Mouse (Mus musculus): ENCODE data around the gene Rmi2. TPM values are rescaled to one million over a fixed set of nuclear protein-coding genes. Genes with fewer than 3 reads are reported as not detected.
"Not testable (repeated sequence)": the region's sequence is repeated elsewhere in the genome, so short reads cannot be mapped to it uniquely, and the experiment has no call there.

Rmi2 gene
- polyA plus RNA-seq, 1 experiment from 2014 or later: 0.44 TPM

- no peaks in the 10 kb centered on the region for H3K4me1 ChIP-seq (ENCODE audit: control insufficient read depth, insufficient read depth, low read length)
Observed at GRCm38 (mm10) chr16:10849965-10850861, 15.4 kb downstream of the Rmi2 start.

GRCm38 (mm10) chr16:10850905-10851304 is 16.0 kb downstream of the Rmi2 start:
- no peak overlapping the region for H3K27ac ChIP-seq (ENCODE audit: low read depth, low read length)
- H3K4me1 ChIP-seq (ENCODE audit: control insufficient read depth, insufficient read depth, low read length): no peaks in the 10 kb centered on the region
- no peaks in the 10 kb centered on the region for H3K36me3 ChIP-seq (ENCODE audit: control insufficient read depth, insufficient read depth, low read length)
- ATAC-seq (ENCODE audit: low read depth): no peak
- H3K4me2 ChIP-seq (ENCODE audit: low read depth, low read length): no peak overlapping the region
- no peaks in the 10 kb centered on the region for H3K9me3 ChIP-seq (ENCODE audit: control insufficient read depth, low read length)
- no peaks in the 10 kb centered on the region for H3K27me3 ChIP-seq (ENCODE audit: control insufficient read depth, insufficient read depth, low read length)
- no peak overlapping the region for H3K9ac ChIP-seq (replicated peaks; ENCODE audit: low read depth, low read length)
- WGBS: 47% methylated on average over 4 of the region's 4 CpGs
- H3K4me3 ChIP-seq (ENCODE audit: low read depth, low read length): no peak overlapping the region

More at GRCm38 (mm10) chr16:10849965-10850861, 15.4 kb downstream of the Rmi2 start:
- 74% methylated on average over 12 of the region's 12 CpGs for WGBS
- no peaks in the 10 kb centered on the region for H3K9me3 ChIP-seq (ENCODE audit: control insufficient read depth, low read length)
- no peak overlapping the region for H3K27ac ChIP-seq (ENCODE audit: low read depth, low read length)
- H3K4me2 ChIP-seq (ENCODE audit: low read depth, low read length): no peak overlapping the region
- H3K27me3 ChIP-seq (ENCODE audit: control insufficient read depth, insufficient read depth, low read length): no peaks in the 10 kb centered on the region
- H3K9ac ChIP-seq (replicated peaks; ENCODE audit: low read depth, low read length): no peak overlapping the region
- H3K36me3 ChIP-seq (ENCODE audit: control insufficient read depth, insufficient read depth, low read length): no peaks in the 10 kb centered on the region
- ATAC-seq (ENCODE audit: low read depth): no peak
- no peak overlapping the region for H3K4me3 ChIP-seq (ENCODE audit: low read depth, low read length)

- not testable (repeated sequence) for H3K27ac ChIP-seq (ENCODE audit: low read depth, low read length); H3K9me3 ChIP-seq (ENCODE audit: control insufficient read depth, low read length); H3K4me3 ChIP-seq (ENCODE audit: low read depth, low read length); H3K36me3 ChIP-seq (ENCODE audit: control insufficient read depth, insufficient read depth, low read length); H3K9ac ChIP-seq (replicated peaks; ENCODE audit: low read depth, low read length); H3K4me1 ChIP-seq (ENCODE audit: control insufficient read depth, insufficient read depth, low read length); H3K27me3 ChIP-seq (ENCODE audit: control insufficient read depth, insufficient read depth, low read length); H3K4me2 ChIP-seq (ENCODE audit: low read depth, low read length); ATAC-seq (ENCODE audit: low read depth)
- WGBS: 87% methylated on average over 10 of the region's 10 CpGs
Observed at GRCm38 (mm10) chr16:10852216-10852615, 17.4 kb downstream of the Rmi2 start.

- H3K9me3 ChIP-seq (ENCODE audit: control insufficient read depth, low read length): no peaks in the 10 kb centered on the region
- H3K4me2 ChIP-seq (ENCODE audit: low read depth, low read length): no peak overlapping the region
- H3K27ac ChIP-seq (ENCODE audit: low read depth, low read length): no peak overlapping the region
- H3K27me3 ChIP-seq (ENCODE audit: control insufficient read depth, insufficient read depth, low read length): no peaks in the 10 kb centered on the region
- H3K4me3 ChIP-seq (ENCODE audit: low read depth, low read length): no peak overlapping the region
- WGBS: 91% methylated on average over 7 of the region's 7 CpGs
- no peaks in the 10 kb centered on the region for H3K36me3 ChIP-seq (ENCODE audit: control insufficient read depth, insufficient read depth, low read length)
- H3K9ac ChIP-seq (replicated peaks; ENCODE audit: low read depth, low read length): no peak overlapping the region
- no peak for ATAC-seq (ENCODE audit: low read depth)
- no peaks in the 10 kb centered on the region for H3K4me1 ChIP-seq (ENCODE audit: control insufficient read depth, insufficient read depth, low read length)
Observed at GRCm38 (mm10) chr16:10859726-10860245, 24.9 kb downstream of the Rmi2 start.

- H3K9me3 ChIP-seq (ENCODE audit: control insufficient read depth, low read length): no peaks in the 10 kb centered on the region
- no peaks in the 10 kb centered on the region for H3K4me1 ChIP-seq (ENCODE audit: control insufficient read depth, insufficient read depth, low read length)
- 90% methylated on average over 3 of the region's 3 CpGs for WGBS
- no peak overlapping the region for H3K9ac ChIP-seq (replicated peaks; ENCODE audit: low read depth, low read length)
- ATAC-seq (ENCODE audit: low read depth): no peak
- H3K4me3 ChIP-seq (ENCODE audit: low read depth, low read length): no peak overlapping the region
- no peaks in the 10 kb centered on the region for H3K27me3 ChIP-seq (ENCODE audit: control insufficient read depth, insufficient read depth, low read length)
- H3K36me3 ChIP-seq (ENCODE audit: control insufficient read depth, insufficient read depth, low read length): no peaks in the 10 kb centered on the region
- no peak overlapping the region for H3K4me2 ChIP-seq (ENCODE audit: low read depth, low read length)
- no peak overlapping the region for H3K27ac ChIP-seq (ENCODE audit: low read depth, low read length)
Observed at GRCm38 (mm10) chr16:10861408-10861807, 26.5 kb downstream of the Rmi2 start.

GRCm38 (mm10) chr16:10864833-10865591 is 30.2 kb downstream of the Rmi2 start:
- Histone ChIP-seq H3K4me3 (ENCODE audit: low read depth, low read length) (no peak overlapping the region), H3K4me2 (ENCODE audit: low read depth, low read length) (no peak overlapping the region), H3K27me3 (ENCODE audit: control insufficient read depth, insufficient read depth, low read length) (no peaks in the 10 kb centered on the region), H3K9me3 (ENCODE audit: control insufficient read depth, low read length) (no peaks in the 10 kb centered on the region), H3K4me1 (ENCODE audit: control insufficient read depth, insufficient read depth, low read length) (no peaks in the 10 kb centered on the region), H3K9ac (replicated peaks; ENCODE audit: low read depth, low read length) (no peak overlapping the region), H3K36me3 (ENCODE audit: control insufficient read depth, insufficient read depth, low read length) (no peaks in the 10 kb centered on the region), H3K27ac (ENCODE audit: low read depth, low read length) (no peak overlapping the region)
- WGBS: 86% methylated on average over 6 of the region's 6 CpGs
- ATAC-seq (ENCODE audit: low read depth): no peak

- Histone ChIP-seq H3K27ac (ENCODE audit: low read depth, low read length) (no peak overlapping the region), H3K36me3 (ENCODE audit: control insufficient read depth, insufficient read depth, low read length) (no peaks in the 10 kb centered on the region), H3K4me1 (ENCODE audit: control insufficient read depth, insufficient read depth, low read length) (no peaks in the 10 kb centered on the region), H3K9me3 (ENCODE audit: control insufficient read depth, low read length) (no peaks in the 10 kb centered on the region), H3K4me3 (ENCODE audit: low read depth, low read length) (no peak overlapping the region), H3K9ac (replicated peaks; ENCODE audit: low read depth, low read length) (no peak overlapping the region), H3K4me2 (ENCODE audit: low read depth, low read length) (no peak overlapping the region), H3K27me3 (ENCODE audit: control insufficient read depth, insufficient read depth, low read length) (no peaks in the 10 kb centered on the region)
- ATAC-seq (ENCODE audit: low read depth): no peak
Observed at GRCm38 (mm10) chr16:10865592-10865987, 30.7 kb downstream of the Rmi2 start.

GRCm38 (mm10) chr16:10866841-10867240 is 32.0 kb downstream of the Rmi2 start:
- Histone ChIP-seq H3K9ac (replicated peaks; ENCODE audit: low read depth, low read length) (no peak overlapping the region), H3K27me3 (ENCODE audit: control insufficient read depth, insufficient read depth, low read length) (no peaks in the 10 kb centered on the region), H3K4me2 (ENCODE audit: low read depth, low read length) (no peak overlapping the region), H3K4me1 (ENCODE audit: control insufficient read depth, insufficient read depth, low read length) (no peaks in the 10 kb centered on the region), H3K27ac (ENCODE audit: low read depth, low read length) (no peak overlapping the region), H3K9me3 (ENCODE audit: control insufficient read depth, low read length) (no peaks in the 10 kb centered on the region), H3K4me3 (ENCODE audit: low read depth, low read length) (no peak overlapping the region), H3K36me3 (ENCODE audit: control insufficient read depth, insufficient read depth, low read length) (no peaks in the 10 kb centered on the region)
- ATAC-seq (ENCODE audit: low read depth): no peak
- 92% methylated on average over 8 of the region's 8 CpGs for WGBS

- Histone ChIP-seq H3K4me1 (ENCODE audit: control insufficient read depth, insufficient read depth, low read length) (no peaks in the 10 kb centered on the region), H3K4me3 (ENCODE audit: low read depth, low read length) (no peak overlapping the region), H3K9me3 (ENCODE audit: control insufficient read depth, low read length) (no peaks in the 10 kb centered on the region), H3K36me3 (ENCODE audit: control insufficient read depth, insufficient read depth, low read length) (no peaks in the 10 kb centered on the region), H3K27ac (ENCODE audit: low read depth, low read length) (no peak overlapping the region), H3K9ac (replicated peaks; ENCODE audit: low read depth, low read length) (no peak overlapping the region), H3K27me3 (ENCODE audit: control insufficient read depth, insufficient read depth, low read length) (no peaks in the 10 kb centered on the region), H3K4me2 (ENCODE audit: low read depth, low read length) (no peak overlapping the region)
- WGBS: 89% methylated on average over 2 of the region's 2 CpGs
- ATAC-seq (ENCODE audit: low read depth): no peak
Observed at GRCm38 (mm10) chr16:10867501-10867900, 32.6 kb downstream of the Rmi2 start.
